Mouse (Mus musculus): ENCODE measurements around the gene Gpcpd1. TPM values are rescaled to one million over a fixed set of nuclear protein-coding genes. Genes with fewer than 3 reads are reported as not detected.

Gpcpd1 gene
- polyA plus RNA-seq, 1 experiment from 2014 or later = 79.6 TPM

GRCm38 (mm10) chr2:132514353-132514752 lies 73.2 kb downstream of the Gpcpd1 start:
- 59% methylated on average over 6 of the region's 6 CpGs for WGBS
- Histone ChIP-seq H3K27me3 (replicated peaks) (no peaks in the 10 kb centered on the region), H3K4me3 (replicated peaks) (no peak overlapping the region), H3K4me2 (no peak overlapping the region), H3K9ac (replicated peaks) (no peak overlapping the region), H3K4me1 (no peaks in the 10 kb centered on the region), H3K27ac (replicated peaks) (no peak overlapping the region), H3K36me3 (no peaks in the 10 kb centered on the region), H3K9me3 (replicated peaks) (no peaks in the 10 kb centered on the region)
- ATAC-seq (ENCODE audit: low FRiP score) = no peak

- no peak overlapping the region for H3K4me3 ChIP-seq (replicated peaks)
- no peaks in the 10 kb centered on the region for H3K9me3 ChIP-seq (replicated peaks)
- no peaks in the 10 kb centered on the region for H3K36me3 ChIP-seq
- no peak for ATAC-seq (ENCODE audit: low FRiP score)
- H3K9ac ChIP-seq (replicated peaks) = no peak overlapping the region
- H3K27me3 ChIP-seq (replicated peaks) = no peaks in the 10 kb centered on the region
- 75% methylated on average over 12 of the region's 12 CpGs for WGBS
- no peak overlapping the region for H3K4me2 ChIP-seq
- no peak overlapping the region for H3K27ac ChIP-seq (replicated peaks)
- no peaks in the 10 kb centered on the region for H3K4me1 ChIP-seq
Measured at GRCm38 (mm10) chr2:132513371-132514181, 74.0 kb downstream of the Gpcpd1 start.

GRCm38 (mm10) chr2:132512977-132513351 lies 74.6 kb downstream of the Gpcpd1 start:
- Histone ChIP-seq H3K36me3 (no peaks in the 10 kb centered on the region), H3K4me1 (no peaks in the 10 kb centered on the region), H3K9ac (replicated peaks) (no peak overlapping the region), H3K27ac (replicated peaks) (no peak overlapping the region), H3K4me2 (no peak overlapping the region), H3K27me3 (replicated peaks) (no peaks in the 10 kb centered on the region), H3K9me3 (replicated peaks) (no peaks in the 10 kb centered on the region), H3K4me3 (replicated peaks) (no peak overlapping the region)
- ATAC-seq (ENCODE audit: low FRiP score) = no peak
- WGBS = 64% methylated on average over 11 of the region's 11 CpGs

GRCm38 (mm10) chr2:132512051-132512976 lies 75.2 kb downstream of the Gpcpd1 start:
- no peaks in the 10 kb centered on the region for H3K27me3 ChIP-seq (replicated peaks)
- no peaks in the 10 kb centered on the region for H3K36me3 ChIP-seq
- H3K4me1 ChIP-seq = no peaks in the 10 kb centered on the region
- no peak overlapping the region for H3K4me2 ChIP-seq
- no peak overlapping the region for H3K9ac ChIP-seq (replicated peaks)
- no peak overlapping the region for H3K27ac ChIP-seq (replicated peaks)
- ATAC-seq (ENCODE audit: low FRiP score) = no peak
- H3K4me3 ChIP-seq (replicated peaks) = no peak overlapping the region
- no peaks in the 10 kb centered on the region for H3K9me3 ChIP-seq (replicated peaks)
- WGBS = 52% methylated on average over 19 of the region's 19 CpGs

GRCm38 (mm10) chr2:132511011-132511818 lies 76.3 kb downstream of the Gpcpd1 start:
- no peak overlapping the region for H3K9ac ChIP-seq (replicated peaks)
- ATAC-seq (ENCODE audit: low FRiP score) = no peak
- no peaks in the 10 kb centered on the region for H3K4me1 ChIP-seq
- no peaks in the 10 kb centered on the region for H3K36me3 ChIP-seq
- H3K4me2 ChIP-seq = no peak overlapping the region
- 88% methylated on average over 5 of the region's 7 CpGs for WGBS
- no peaks in the 10 kb centered on the region for H3K9me3 ChIP-seq (replicated peaks)
- no peak overlapping the region for H3K4me3 ChIP-seq (replicated peaks)
- H3K27me3 ChIP-seq (replicated peaks) = no peaks in the 10 kb centered on the region
- H3K27ac ChIP-seq (replicated peaks) = no peak overlapping the region

- Histone ChIP-seq H3K9me3 (replicated peaks) (no peaks in the 10 kb centered on the region), H3K36me3 (no peaks in the 10 kb centered on the region), H3K27me3 (replicated peaks) (no peaks in the 10 kb centered on the region), H3K9ac (replicated peaks) (no peak overlapping the region), H3K4me1 (no peaks in the 10 kb centered on the region), H3K4me2 (no peak overlapping the region), H3K4me3 (replicated peaks) (no peak overlapping the region), H3K27ac (replicated peaks) (no peak overlapping the region)
- 95% methylated on average over 1 of the region's 1 CpGs for WGBS
- no peak for ATAC-seq (ENCODE audit: low FRiP score)
Measured at GRCm38 (mm10) chr2:132509714-132510113, 77.8 kb downstream of the Gpcpd1 start.

GRCm38 (mm10) chr2:132509261-132509660 lies 78.3 kb downstream of the Gpcpd1 start:
- Histone ChIP-seq H3K27me3 (replicated peaks) (no peaks in the 10 kb centered on the region), H3K36me3 (no peaks in the 10 kb centered on the region), H3K4me3 (replicated peaks) (no peak overlapping the region), H3K9ac (replicated peaks) (no peak overlapping the region), H3K9me3 (replicated peaks) (no peaks in the 10 kb centered on the region), H3K27ac (replicated peaks) (no peak overlapping the region), H3K4me2 (no peak overlapping the region), H3K4me1 (no peaks in the 10 kb centered on the region)
- 87% methylated on average over 9 of the region's 9 CpGs for WGBS
- ATAC-seq (ENCODE audit: low FRiP score) = no peak

GRCm38 (mm10) chr2:132507521-132507920 lies 80.0 kb downstream of the Gpcpd1 start:
- no peak overlapping the region for H3K9ac ChIP-seq (replicated peaks)
- H3K4me2 ChIP-seq = no peak overlapping the region
- no peaks in the 10 kb centered on the region for H3K9me3 ChIP-seq (replicated peaks)
- no peak overlapping the region for H3K4me3 ChIP-seq (replicated peaks)
- no peaks in the 10 kb centered on the region for H3K4me1 ChIP-seq
- WGBS = 75% methylated on average over 6 of the region's 6 CpGs
- ATAC-seq (ENCODE audit: low FRiP score) = no peak
- no peak overlapping the region for H3K27ac ChIP-seq (replicated peaks)
- no peaks in the 10 kb centered on the region for H3K36me3 ChIP-seq
- H3K27me3 ChIP-seq (replicated peaks) = no peaks in the 10 kb centered on the region

- ATAC-seq (ENCODE audit: low FRiP score) = no peak
Measured at GRCm38 (mm10) chr2:132507091-132507490, 80.4 kb downstream of the Gpcpd1 start.

GRCm38 (mm10) chr2:132505828-132506227 lies 81.7 kb downstream of the Gpcpd1 start:
- ATAC-seq (ENCODE audit: low FRiP score) = no peak
- no peak overlapping the region for H3K9ac ChIP-seq (replicated peaks)
- no peak overlapping the region for H3K4me2 ChIP-seq
- no peaks in the 10 kb centered on the region; the same call in 1 of the 2 replicates for H3K9me3 ChIP-seq (replicated peaks)
- WGBS = 93% methylated on average over 6 of the region's 6 CpGs
- no peak overlapping the region for H3K27ac ChIP-seq (replicated peaks)
- no peaks in the 10 kb centered on the region for H3K4me1 ChIP-seq
- no peak overlapping the region for H3K4me3 ChIP-seq (replicated peaks)
- H3K27me3 ChIP-seq (replicated peaks) = no peaks in the 10 kb centered on the region
- H3K36me3 ChIP-seq = no peaks in the 10 kb centered on the region

More at GRCm38 (mm10) chr2:132507091-132507490, 80.4 kb downstream of the Gpcpd1 start:
- Histone ChIP-seq H3K9me3 (replicated peaks) (no peaks in the 10 kb centered on the region), H3K36me3 (no peaks in the 10 kb centered on the region), H3K27me3 (replicated peaks) (no peaks in the 10 kb centered on the region), H3K4me2 (no peak overlapping the region), H3K4me3 (replicated peaks) (no peak overlapping the region), H3K4me1 (no peaks in the 10 kb centered on the region), H3K27ac (replicated peaks) (no peak overlapping the region), H3K9ac (replicated peaks) (no peak overlapping the region)
- whole genome bisulfite sequencing = 65% methylated on average over 14 of the region's 14 CpGs

GRCm38 (mm10) chr2:132498344-132498743 lies 89.2 kb downstream of the Gpcpd1 start:
- Histone ChIP-seq H3K27me3 (replicated peaks) (no peaks in the 10 kb centered on the region), H3K9me3 (replicated peaks) (no peaks in the 10 kb centered on the region; the same call in 1 of the 2 replicates), H3K4me2 (no peak overlapping the region), H3K9ac (replicated peaks) (no peak overlapping the region), H3K36me3 (no peaks in the 10 kb centered on the region), H3K27ac (replicated peaks) (no peak overlapping the region), H3K4me1 (no peaks in the 10 kb centered on the region), H3K4me3 (replicated peaks) (no peak overlapping the region)
- ATAC-seq (ENCODE audit: low FRiP score) = no peak
- 91% methylated on average over 3 of the region's 3 CpGs for WGBS

Data from neural tube, embryonic 15.5 days (tissue).